Mouse (Mus musculus) forelimb bud, embryonic 11.5 days (tissue): ENCODE measurements at regions not wholly inside any gene's neighbourhood (a gene's known extent, or its start where the extent isn't known, plus 50 kb on each side); places are given as distances from the start of the nearest gene placed in this dataset.

Experiments used
- DNase-seq: peaks from one replicate; pipeline ENCODE4 v3.0.0-alpha.2; 2012; ENCODE audit warnings: low read depth, low spot score

DNA sequence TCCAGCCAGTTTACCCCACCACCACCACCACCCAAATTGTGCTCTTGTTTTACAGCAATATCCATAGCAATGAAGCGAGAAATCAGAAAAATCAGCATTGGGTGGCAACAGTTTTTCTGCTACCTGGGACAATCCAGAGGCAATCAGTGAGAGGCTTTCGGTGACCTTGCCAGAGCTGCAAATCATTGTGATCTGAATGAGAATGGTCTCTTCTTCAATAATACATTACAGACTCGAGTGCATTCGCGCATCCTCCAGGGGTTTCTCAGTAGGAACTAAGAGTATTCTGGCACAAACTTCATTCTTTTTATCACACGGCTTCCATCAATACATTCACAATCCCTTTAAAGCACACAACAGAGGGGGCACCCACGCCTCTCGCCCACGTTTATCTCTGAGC lies 91.2 kb downstream of the Srek1 start:
- no peak for DNase-seq

GRCm38 (mm10) chr13:103680740-103681139 lies 93.7 kb downstream of the Srek1 start:
- no peak for DNase-seq

DNA sequence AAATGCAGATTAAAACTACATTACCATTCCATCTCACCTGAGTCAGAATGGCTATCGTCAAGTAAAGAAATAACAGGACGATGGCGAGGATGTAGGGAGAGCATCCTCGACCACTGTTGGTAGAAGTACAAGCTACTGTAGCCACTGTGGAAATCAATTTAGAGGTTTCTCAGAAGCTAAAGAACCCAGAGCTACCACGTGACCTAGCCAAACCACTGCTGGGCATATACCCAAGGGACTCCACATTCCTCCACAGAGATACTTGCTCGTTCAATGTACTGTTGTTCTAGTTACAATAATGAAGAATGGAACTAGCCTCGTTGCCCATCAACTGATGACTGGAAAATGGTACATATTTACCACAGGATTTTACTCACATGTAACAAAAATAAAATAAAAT lies 94.4 kb downstream of the Srek1 start:
- DNase-seq = no peak

DNA sequence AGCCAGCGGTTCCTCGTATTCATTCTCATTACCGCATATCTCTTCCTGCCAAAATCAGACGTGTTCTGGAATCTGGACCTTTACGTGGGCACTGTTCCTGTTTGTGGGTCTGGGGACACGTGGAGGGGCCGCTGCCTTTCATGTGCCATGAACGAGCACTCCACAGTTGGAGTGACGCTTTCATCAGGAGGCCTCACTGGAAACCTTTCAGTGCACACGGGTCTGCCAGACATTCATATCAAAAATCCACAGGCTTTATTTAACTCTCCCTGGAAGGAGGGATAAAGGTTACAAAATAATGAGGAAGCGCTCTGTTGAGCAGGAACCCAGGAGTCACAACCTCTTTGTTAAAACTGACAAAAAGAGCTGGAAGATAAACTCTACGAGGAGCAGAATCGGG lies 97.6 kb downstream of the Srek1 start:
- no peak for DNase-seq

DNA sequence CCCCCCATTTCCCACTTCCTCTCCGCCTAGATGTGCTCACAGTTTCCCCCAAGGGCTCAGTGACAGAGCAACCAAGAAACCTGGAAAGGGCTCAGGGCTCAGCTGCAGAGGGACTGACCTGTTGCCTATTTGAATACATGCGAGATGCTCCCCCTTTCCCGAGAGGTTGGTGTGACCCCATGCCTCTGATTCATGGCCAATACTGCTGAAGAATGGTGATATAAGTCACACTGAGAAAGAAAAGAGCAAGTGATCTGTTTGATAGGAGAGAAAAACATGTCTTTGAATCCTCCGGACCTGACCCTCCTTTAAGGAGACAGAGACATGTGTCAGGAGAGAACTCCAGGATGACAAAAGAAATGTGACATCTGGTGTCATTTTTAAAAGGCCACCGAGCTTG lies 98.2 kb downstream of the Srek1 start:
- DNase-seq = no peak

DNA sequence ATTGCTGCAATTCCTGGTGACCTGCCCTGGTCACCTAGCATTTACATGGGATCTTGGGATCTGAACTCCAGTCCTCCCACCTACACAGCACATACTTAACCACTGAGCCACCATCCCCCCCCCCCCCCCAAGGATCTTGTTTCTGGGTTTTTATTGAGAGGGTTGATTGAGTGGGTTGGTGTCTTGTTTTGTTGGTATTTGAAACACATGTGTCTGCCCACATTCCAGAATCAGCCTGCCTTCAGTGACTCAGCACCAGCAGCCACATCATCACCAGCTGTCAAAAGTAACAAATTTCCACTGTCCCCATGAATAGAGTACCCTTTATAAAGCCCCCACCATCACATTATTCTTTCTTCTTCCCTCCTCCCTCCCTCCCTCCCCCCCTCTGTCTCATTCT lies 103.8 kb downstream of the Srek1 start:
- peak; percentile 9 for DNase-seq

DNA sequence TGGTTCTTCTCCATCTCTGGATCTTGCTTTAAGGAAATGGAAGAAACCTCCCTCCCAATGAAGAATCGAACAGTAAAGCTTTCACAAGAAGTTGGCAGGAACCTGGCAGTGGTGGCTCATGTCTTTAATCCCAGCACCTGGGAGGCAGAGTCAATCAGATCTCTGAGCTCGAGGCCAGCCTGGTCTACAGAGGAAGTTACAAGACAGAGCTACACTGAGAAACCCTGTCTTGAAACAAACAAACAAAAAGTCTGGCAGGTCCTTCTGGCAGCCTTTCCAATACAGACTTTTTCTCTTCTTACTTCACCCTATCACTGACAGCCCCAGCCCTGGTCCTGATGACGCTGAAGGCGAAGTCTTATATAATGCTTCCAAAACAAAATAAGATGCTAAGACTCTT lies 104.6 kb downstream of the Srek1 start:
- DNase-seq = no peak

DNA sequence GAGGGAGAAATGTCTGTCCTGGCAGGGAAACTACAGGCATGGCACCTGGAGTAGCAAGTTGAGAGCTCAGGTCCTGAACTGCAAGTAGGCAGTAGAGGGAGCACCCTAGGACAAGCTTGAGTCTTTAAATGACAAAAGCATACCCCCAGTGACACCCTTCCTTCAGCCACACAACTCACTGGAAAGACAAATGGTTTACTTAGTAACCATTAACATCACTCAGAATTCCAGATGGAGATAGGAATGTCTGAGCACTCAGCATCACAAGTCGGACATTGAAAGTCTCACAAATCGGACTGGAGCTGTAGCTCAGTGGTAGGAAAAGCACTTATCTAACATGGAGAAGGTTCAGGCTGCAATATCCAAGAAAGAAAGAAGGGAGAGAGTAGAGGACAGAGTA lies 106.7 kb downstream of the Srek1 start:
- no peak for DNase-seq

DNA sequence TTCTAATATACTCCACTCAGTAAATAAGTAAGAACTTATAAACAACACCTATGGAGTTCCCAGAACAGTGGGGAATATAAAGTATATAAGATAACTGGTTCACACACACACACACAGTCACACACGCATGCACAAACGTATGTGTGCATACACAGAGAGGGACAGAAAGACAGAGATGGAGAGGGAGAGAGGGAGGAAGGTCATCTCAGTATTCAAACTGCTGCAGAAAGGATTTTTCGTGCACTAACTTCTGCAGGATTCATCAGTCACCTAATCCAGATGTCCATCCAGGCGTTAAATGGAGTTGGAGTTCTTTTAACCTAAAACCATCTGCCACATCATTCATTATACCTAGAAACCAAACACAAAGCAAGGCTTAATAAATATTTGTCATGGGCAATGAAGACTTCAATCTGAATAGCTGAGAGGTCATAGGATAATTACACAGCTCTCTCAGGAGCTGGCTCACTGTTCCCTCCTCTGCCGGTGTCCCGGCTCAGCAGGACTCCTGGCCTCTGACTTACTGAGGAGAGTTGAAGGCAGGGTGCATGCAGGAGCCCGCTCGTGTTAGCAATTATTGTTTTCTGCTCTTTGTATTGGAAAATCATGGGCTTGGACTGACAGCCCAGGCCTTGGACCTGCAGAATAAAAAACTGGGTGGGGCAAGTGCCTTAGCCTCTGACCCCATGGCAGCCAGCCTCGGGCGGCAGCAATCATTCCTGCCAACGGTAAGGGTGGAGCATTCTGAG lies 114.0 kb downstream of the Srek1 start:
- DNase-seq = no peak

DNA sequence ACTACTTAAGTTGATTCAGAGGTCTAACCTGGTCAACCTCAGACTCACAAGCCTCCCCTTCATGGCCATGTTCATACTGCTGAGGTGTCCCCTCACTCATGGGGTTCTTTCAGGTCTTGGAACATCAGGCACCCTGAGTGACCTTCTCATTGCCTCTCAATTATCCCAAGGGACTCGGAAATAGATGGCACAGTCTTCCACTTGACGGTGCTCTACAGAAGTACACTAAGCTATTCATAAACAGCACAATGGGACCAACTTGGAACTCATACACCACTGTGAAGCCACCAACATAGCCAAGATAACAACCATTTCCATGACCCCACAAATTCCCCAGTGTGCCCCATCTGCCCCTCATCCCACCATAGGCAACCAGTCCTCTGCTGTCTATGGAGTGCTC lies 118.4 kb downstream of the Srek1 start:
- DNase-seq = no peak

DNA sequence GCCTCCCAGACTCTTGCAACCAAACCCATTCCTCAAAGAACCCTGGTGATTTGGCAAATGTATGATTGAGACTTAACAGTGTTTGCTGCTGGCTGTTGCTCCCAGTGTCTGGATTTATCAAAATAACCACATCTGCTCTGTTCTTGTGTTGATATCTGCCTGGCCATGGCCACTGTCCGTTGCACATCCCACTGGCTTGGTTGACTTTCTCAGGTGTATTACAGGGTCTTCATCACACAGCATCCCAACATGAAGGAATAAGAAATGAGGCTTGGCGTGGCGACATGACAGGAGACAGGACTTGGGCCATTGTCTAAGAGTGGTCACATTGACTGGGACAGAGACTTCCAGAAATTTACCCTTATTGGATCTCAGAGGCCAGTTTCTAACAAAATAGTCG lies 121.2 kb downstream of the Srek1 start:
- no peak for DNase-seq

- no peak for DNase-seq
Measured at GRCm38 (mm10) chr13:103649383-103649782, 125.0 kb downstream of the Srek1 start.

GRCm38 (mm10) chr13:103648016-103648415 lies 126.4 kb downstream of the Srek1 start:
- no peak for DNase-seq

GRCm38 (mm10) chr13:103646035-103646434 lies 128.4 kb downstream of the Srek1 start:
- DNase-seq = peak; percentile 20

DNA sequence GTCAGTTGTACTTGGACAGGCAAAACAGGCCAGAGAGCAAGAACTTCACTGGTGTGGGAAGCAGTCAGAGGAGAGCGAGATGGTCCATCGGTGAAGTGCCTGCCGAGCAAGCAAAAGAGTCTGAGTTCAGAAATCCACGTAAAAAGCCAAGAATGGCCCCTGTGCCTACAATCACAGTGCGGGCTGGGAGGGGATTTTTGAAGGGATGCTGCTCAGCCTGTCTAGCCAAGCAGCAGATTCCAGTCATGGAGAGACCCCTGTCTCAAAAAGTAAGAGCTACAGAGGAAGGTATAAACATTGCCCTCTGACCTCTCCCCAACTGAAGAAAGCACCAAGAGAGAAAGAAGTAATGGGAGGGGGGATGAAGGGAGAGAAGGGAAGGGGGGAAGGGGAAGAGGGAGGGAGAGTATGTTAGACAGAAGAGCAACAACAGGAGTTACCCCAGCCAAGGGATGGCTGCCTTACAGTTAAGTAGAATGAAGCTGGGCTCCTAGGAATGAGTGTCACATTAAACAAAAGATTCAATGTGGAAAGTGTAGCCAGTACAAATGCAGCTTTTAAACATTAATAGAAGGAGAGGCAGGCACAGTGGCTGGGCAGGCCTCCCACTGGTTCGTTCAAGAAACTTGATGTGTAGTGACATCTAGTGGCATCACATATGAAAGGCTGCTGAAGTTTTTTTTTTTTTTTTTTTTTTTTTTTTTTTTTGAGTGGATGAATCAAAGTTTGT lies 130.2 kb downstream of the Srek1 start:
- peak; percentile 62 for DNase-seq

- DNase-seq = no peak
Measured at GRCm38 (mm10) chr13:103643486-103643885, 130.9 kb downstream of the Srek1 start.

- DNase-seq = no peak
Measured at GRCm38 (mm10) chr13:103642542-103643375, 131.6 kb downstream of the Srek1 start.

DNA sequence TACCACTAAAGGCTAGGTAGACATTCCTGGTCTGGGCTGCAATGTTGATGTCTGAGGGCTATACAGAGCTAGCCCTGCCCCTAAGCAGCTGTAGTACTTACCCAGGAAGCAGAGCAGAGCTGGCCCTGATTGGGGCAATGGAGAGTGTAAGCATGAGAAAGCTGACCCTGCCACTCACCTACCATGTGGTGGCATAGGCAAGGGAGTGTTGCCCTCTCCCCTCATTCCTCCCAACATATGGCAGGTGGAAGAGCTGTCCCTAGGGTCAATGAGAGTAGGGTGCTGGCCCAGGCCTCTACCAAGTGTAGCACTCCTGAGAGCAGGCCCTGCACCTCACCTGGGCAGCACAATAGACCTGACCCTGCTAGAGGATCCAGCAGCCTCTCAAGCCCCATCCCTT lies 136.4 kb downstream of the Srek1 start:
- no peak for DNase-seq

DNA sequence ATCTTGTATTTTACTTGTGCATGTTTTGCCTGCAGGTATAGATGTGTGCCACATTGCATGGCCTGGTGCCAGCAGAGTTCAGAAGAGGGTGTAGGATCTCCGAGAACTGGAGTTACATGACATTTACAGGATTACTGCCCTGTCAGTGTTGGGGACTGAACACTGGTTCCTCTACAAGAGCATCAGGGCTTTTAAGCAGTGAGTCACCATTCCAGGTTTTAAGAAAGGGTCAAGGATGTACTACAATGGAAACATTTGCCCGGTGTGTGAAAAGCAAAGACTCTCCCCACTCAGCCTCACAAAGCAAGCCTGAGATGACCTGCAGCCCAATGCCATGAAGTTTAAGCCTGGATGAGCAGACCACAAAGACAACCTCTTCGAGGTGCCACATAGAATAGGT lies 137.0 kb downstream of the Srek1 start:
- no peak for DNase-seq

DNA sequence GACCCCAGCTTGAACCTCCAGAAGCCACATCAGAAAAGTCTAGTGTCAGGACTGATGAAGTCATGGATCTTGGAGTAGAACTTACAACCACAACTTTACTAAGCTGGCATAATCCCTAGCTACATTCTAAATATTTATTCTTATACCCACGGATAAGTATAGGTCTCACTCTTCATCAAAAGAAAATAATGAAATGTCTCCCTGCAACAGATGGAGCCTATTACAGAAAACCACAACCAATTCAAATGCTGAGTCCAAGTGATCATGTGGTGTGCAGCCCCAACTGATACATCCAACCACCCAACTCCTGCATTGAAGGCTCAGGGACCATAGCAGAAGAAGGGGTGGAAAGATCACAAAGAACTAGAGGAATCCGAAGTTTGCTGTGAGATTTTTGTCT lies 137.8 kb downstream of the Srek1 start:
- DNase-seq = no peak

GRCm38 (mm10) chr13:103623810-103624209 lies 150.6 kb downstream of the Srek1 start:
- no peak for DNase-seq

GRCm38 (mm10) chr13:103623319-103623718 lies 151.1 kb downstream of the Srek1 start:
- no peak for DNase-seq
